Mouse (Mus musculus): Measurements from ENCODE around the gene Il17c.

DNA sequence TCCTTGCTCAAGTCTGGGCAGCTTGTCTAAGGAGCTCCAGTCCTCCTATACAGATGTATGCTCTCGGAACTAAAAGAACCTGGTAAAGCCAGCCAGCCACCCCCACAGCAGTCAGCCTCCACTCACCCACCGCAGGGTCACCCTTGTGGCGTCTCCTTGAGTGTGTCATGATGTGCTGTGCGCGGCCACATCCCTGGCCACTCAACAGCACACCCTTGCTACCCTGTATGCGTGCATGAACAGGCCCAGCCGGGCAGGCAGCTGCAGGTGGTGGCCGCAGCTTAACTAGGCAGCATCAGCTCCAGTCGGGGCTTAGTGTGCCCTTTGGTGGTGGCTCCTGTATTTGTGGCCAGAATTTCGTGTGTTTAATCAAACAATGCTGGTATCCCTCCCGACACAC is 35.4 kb downstream of the Il17c start:
- TF ChIP-seq CTCF (IDR thresholded peaks at IDR 0.05; ENCODE audit: insufficient read depth, low read depth, low read length) = no peak
- no peak for TF ChIP-seq POLR2A (IDR thresholded peaks at IDR 0.05; ENCODE audit: insufficient read depth, low read depth, low read length)
